Mouse (Mus musculus) heart, embryonic 16.5 days (tissue): ENCODE results near the gene Rnf7. TPM values are rescaled to one million over a fixed set of nuclear protein-coding genes. Genes with fewer than 3 reads are reported as not detected.
"Not testable (repeated sequence)": the region's sequence is repeated elsewhere in the genome, so short reads cannot be mapped to it uniquely, and the experiment has no call there.

Source experiments
- ATAC-seq: fragments of 200-750 bp; cut with Nextera tagmentation; replicated peaks from 2 replicates; pipeline ENCODE4 v1.8.0; 2017; ENCODE audit warnings: moderate number of reproducible peaks; ENCODE audit not compliant: insufficient read depth, low FRiP score; ENCODE audit errors: extremely low read depth
- H3K27ac ChIP-seq: fragments of 300-500 bp; sonication (generic); 2 replicates; pipeline ENCODE4 v1.5.1; 2014; ENCODE audit warnings: mild to moderate bottlenecking, low read length, control low read depth, moderate library complexity
- H3K27me3 ChIP-seq: fragments of 300-500 bp; sonication (generic); 2 replicates; pipeline ENCODE4 v1.6.1; 2014; ENCODE audit warnings: low read length, mixed read lengths; ENCODE audit not compliant: control insufficient read depth, insufficient read depth
- H3K36me3 ChIP-seq: fragments of 300-500 bp; sonication (generic); 2 replicates; pipeline ENCODE4 v1.6.1; 2014; ENCODE audit not compliant: control insufficient read depth, insufficient read depth
- H3K4me1 ChIP-seq: fragments of 300-500 bp; sonication (generic); 2 replicates; pipeline ENCODE4 v1.6.1; 2014; ENCODE audit warnings: low read length, mixed read lengths; ENCODE audit not compliant: control insufficient read depth, insufficient read depth
- H3K4me2 ChIP-seq: fragments of 300-500 bp; sonication (generic); 2 replicates; pipeline ENCODE4 v1.6.1; 2014; ENCODE audit warnings: low read depth, mild to moderate bottlenecking, control low read depth, low read length
- H3K4me3 ChIP-seq: fragments of 300-500 bp; sonication (generic); 2 replicates; pipeline ENCODE4 v1.5.1; 2014; ENCODE audit warnings: mild to moderate bottlenecking, control low read depth, low read length
- H3K9ac ChIP-seq: fragments of 300-500 bp; sonication (generic); 2 replicates; pipeline ENCODE4 v1.6.1; 2014; ENCODE audit warnings: low read length, control low read depth
- H3K9me3 ChIP-seq: fragments of 300-500 bp; sonication (generic); replicated peaks from 2 replicates; pipeline ENCODE4 v1.6.1; 2016; ENCODE audit warnings: low read length; ENCODE audit not compliant: control insufficient read depth
- WGBS: fragments of 180-500 bp; shearing (Covaris S2); extraction: QIAGEN DNeasy Blood & Tissue Kit; methylation state at CpG from one replicate; pipeline ENCODE4 v1.1.7; 2014; 5-methylcytosine and 5-hydroxymethylcytosine counted together
- polyA plus RNA-seq: library from polyadenylated mRNA; unstranded; fragments of >200 nt; fragmentation: Nextera tagmentation; extraction: Ambion mirVana; gene quantifications from 2 replicates; pipeline ENCODE4 v1.2.1, GENCODE M21; 2015

The Rnf7 gene
- 186 and 194 TPM in 2 replicates for polyA plus RNA-seq

DNA sequence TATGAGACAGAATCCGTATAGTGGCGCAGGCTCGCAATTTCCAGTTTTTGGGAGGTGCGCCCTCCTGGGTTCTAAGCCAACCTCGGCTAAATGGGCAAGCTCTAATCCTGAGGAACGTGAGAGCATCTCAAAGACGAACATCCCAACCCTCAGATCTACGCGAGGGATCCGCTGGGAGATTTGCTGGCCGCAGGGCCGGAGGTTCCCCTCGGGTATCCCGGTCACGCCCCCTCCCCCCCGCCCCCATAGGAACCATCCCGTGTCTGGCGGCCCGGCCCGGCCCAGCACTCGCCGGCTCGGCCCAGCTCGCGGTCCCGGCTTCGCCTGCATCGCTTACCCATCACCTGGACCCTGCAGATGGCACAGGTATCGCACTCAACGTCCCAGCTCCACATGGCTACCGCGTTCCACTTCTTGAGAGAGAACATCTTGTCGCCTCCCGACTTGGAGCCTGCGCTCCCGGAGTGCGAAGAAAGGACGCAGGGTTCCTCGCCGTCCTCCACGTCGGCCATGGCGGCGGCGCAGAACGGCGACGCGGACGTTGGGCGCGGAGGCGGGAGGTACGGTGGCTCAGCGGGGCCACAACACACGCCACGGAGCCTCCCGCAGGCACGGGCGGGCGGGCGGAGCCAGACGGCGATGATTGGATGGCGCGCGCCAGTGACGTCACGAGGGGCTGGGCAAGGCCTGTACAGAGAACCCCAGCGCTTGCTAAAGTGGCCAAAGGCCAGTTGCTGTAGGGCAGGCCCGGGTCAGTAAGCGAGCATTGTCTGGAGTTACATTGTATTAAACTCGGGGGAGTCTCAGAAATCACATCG, at the start of gene Rnf7:
TSS of gene Rnf7 (minus strand) at position 605 of the 818 bp plus-strand sequence.
- peaks cover 8% of the 10 kb centered on the region; the same call in 1 of the 2 replicates for H3K36me3 ChIP-seq
- peak within 1 kb of the TSS; percentile 89 for H3K4me3 ChIP-seq
- H3K4me2 ChIP-seq: peak within 1 kb of the TSS; percentile 96
- peak within 1 kb of the TSS; percentile 87 for H3K27ac ChIP-seq
- WGBS: 1% methylated on average over 74 of the region's 74 CpGs
- no peaks in the 10 kb centered on the region for H3K9me3 ChIP-seq
- H3K27me3 ChIP-seq: no peaks in the 10 kb centered on the region
- H3K9ac ChIP-seq: peak within 1 kb of the TSS; percentile 94
- ATAC-seq: peak; percentile 98
- peaks cover 7% of the 10 kb centered on the region for H3K4me1 ChIP-seq

DNA sequence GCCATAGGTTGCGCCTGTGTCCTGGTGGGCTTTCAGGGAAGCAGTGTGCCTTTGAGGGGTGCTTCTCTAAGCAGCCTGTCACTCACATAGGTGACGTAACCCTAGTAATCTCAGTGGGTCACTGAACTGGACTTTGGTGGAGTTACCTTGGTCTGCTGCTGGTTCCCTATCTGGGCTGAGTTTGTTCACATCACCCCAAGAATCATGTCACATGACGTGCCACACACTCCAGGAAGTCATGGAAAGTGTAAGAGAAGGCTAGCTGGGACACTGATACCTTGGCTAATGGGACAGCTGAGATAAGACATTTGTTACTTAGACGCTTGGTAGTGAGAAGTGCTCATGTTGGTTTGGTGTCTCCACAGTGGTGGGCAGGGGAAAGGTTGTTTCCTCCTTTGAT, 47.5 kb upstream of the Rnf7 start:
- no peak overlapping the region for H3K4me3 ChIP-seq
- H3K27ac ChIP-seq: no peak overlapping the region
- no peak for ATAC-seq
- H3K4me2 ChIP-seq: no peak overlapping the region
- 0 out of 2 replicates have a peak, but pooled peaks cover 3% of the 10 kb centered on the region for H3K4me1 ChIP-seq
- no peak overlapping the region for H3K9ac ChIP-seq
- H3K9me3 ChIP-seq: no peaks in the 10 kb centered on the region
- 69% methylated on average over 4 of the region's 4 CpGs for WGBS
- H3K27me3 ChIP-seq: no peaks in the 10 kb centered on the region
- no peaks in the 10 kb centered on the region for H3K36me3 ChIP-seq

DNA sequence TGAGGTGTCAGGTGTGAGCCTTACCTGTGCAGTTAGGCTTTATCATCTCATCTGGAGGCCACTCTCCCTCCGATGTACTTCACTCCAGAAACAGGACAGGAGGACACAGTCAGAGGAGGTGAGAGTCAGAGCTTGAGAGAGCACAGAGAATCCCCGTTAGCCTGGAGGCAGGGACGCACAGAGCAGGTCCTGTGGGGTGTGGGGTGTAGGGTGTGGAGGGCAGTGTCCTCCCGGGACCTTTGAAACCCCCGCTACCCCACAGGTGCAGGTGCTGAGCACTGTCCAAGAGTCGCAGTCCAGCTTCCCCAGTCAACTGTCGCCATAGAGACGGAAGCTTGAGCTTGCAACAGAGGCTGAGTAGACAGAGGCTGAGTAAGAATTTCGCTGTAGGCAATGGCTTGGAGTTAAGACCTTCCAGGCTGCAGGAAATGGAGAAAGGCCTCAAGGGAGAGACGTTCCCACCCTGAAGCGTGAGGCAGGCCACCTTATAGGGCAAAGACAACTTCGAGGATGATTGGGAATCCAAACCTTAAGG, 46.6 kb upstream of the Rnf7 start, which contains the start of gene Gm28729:
TSS of gene Gm28729 (minus strand) at position 293 of the 535 bp plus-strand sequence.
- 0 out of 2 replicates have a peak, but pooled peaks have one; percentile 23 for ATAC-seq
- H3K4me3 ChIP-seq: no peak within 1 kb of the TSS

DNA sequence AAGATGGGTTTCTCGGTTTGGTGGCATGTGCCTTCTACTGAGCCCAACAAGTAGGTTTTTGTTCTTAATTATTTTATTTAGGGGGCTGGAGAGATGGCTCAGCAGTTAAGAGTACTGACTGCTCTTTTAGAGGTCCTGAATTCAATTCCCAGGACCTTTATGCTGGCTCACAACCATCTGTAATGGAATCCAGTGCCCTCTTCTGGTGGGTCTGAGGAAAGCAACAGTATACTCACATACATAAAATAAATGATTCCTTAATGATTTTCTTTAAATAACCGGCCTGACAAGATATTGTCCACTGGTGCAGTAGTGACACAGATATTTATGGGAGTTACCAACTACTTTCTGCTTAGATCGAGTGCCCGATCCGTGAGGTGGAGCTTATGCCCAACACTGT, 44.7 kb upstream of the Rnf7 start:
- Histone ChIP-seq H3K9ac (no peak overlapping the region), H3K27me3 (no peaks in the 10 kb centered on the region), H3K36me3 (no peaks in the 10 kb centered on the region), H3K9me3 (no peaks in the 10 kb centered on the region), H3K27ac (no peak overlapping the region), H3K4me3 (no peak overlapping the region), H3K4me2 (no peak overlapping the region), H3K4me1 (no peaks in the 10 kb centered on the region)
- 85% methylated on average over 5 of the region's 5 CpGs for WGBS
- ATAC-seq: no peak

More for the DNA sequence above, 46.6 kb upstream of the Rnf7 start, which contains the start of gene Gm28729:
- no peaks in the 10 kb centered on the region for H3K27me3 ChIP-seq
- H3K27ac ChIP-seq: no peak within 1 kb of the TSS
- no peak within 1 kb of the TSS for H3K9ac ChIP-seq
- H3K4me2 ChIP-seq: no peak within 1 kb of the TSS
- H3K9me3 ChIP-seq: no peaks in the 10 kb centered on the region
- no peaks in the 10 kb centered on the region for H3K36me3 ChIP-seq
- no peaks in the 10 kb centered on the region for H3K4me1 ChIP-seq
- WGBS: 50% methylated on average over 12 of the region's 12 CpGs

DNA sequence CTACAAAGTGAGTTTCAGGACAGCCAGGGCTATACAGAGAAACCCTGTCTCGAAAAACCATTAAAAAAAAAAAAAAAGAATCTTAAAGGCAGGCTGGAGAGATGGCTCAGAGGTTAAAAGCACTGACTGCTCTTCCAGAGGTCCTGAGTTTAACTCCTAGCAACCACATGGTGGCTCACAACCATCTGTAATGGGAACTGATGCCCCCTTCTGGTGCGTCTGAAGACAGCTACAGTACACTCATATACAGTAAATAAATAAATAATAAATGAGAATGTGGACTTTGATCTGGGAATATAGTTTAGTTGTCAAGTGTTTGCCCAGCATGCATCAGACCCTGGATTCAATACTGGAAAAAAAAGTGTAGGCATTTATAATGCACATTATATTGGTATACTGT, 43.1 kb upstream of the Rnf7 start:
- not testable (repeated sequence) for H3K9ac ChIP-seq, H3K4me1 ChIP-seq, H3K9me3 ChIP-seq, H3K27me3 ChIP-seq, ATAC-seq, H3K36me3 ChIP-seq, H3K27ac ChIP-seq, H3K4me2 ChIP-seq, H3K4me3 ChIP-seq
- 91% methylated on average over 2 of the region's 2 CpGs for WGBS

DNA sequence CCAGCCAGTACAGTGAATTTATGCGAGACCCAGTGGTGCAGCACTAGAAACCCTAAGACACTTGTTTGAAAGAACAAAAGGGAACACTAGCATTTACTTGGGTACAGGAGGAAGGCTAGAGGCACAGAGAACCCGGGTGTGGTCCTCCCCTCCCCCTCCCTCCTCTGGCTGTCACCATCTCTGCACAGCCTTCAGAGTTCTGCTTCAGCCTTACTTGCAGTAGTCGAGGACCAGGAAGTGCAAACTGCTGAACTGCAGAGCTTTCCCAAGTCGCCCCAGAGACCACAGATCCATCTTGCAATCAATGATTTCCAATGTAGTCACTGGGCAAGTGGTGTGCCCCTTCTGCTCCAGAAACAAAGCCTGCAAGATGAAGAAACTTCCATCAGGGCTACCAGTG, 39.0 kb upstream of the Rnf7 start:
- 31% methylated on average over 4 of the region's 4 CpGs for WGBS
- Histone ChIP-seq H3K4me1 (no peaks in the 10 kb centered on the region), H3K4me3 (no peak overlapping the region), H3K36me3 (no peaks in the 10 kb centered on the region), H3K27me3 (no peaks in the 10 kb centered on the region), H3K9ac (no peak overlapping the region), H3K9me3 (no peaks in the 10 kb centered on the region), H3K27ac (no peak overlapping the region), H3K4me2 (no peak overlapping the region)
- no peak for ATAC-seq

DNA sequence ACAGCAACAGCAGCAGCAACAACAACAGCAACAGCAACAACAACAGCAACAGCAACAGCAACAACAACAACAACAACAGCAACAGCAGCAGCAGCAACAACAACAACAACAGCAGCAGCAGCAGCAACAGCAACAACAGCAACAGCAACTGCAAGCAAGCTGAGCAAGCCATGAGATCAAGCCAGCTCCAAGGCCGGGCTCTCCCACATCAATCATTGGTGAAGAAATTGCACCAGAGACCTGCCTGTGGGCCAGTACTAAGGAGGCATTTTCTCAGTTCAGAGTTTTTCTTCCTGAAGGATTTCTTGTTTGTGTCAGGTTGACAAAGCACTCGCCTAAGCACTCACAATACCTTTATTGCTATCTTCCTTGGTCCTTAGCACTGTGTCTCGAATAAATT, 38.3 kb upstream of the Rnf7 start:
- H3K9me3 ChIP-seq: no peaks in the 10 kb centered on the region
- H3K36me3 ChIP-seq: no peaks in the 10 kb centered on the region
- H3K9ac ChIP-seq: no peak overlapping the region
- H3K4me2 ChIP-seq: no peak overlapping the region
- no peak overlapping the region for H3K4me3 ChIP-seq
- 63% methylated on average over 3 of the region's 3 CpGs for WGBS
- H3K4me1 ChIP-seq: no peaks in the 10 kb centered on the region
- no peak overlapping the region for H3K27ac ChIP-seq
- H3K27me3 ChIP-seq: no peaks in the 10 kb centered on the region
- ATAC-seq: no peak

DNA sequence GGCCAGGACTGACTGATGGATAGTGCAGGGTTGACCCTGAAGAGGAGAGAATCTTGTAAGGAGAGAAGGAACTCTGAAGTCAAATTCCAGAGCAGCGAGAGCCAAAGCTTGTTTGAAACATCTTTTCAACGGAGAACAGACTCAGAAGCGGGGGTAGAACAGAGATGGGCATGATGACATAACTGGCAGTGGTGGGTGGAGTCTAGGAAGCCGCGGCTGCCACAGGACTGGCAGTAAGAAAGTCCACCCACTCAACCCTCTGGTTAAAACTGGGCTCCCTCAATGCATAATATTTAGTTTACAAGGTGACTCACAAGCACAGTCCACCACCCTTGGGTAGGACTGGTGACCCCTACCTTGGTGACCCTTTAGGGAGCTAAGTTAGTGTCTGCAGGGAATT, 37.3 kb upstream of the Rnf7 start:
- H3K9me3 ChIP-seq: no peaks in the 10 kb centered on the region
- H3K4me3 ChIP-seq: no peak overlapping the region
- no peak for ATAC-seq
- H3K4me2 ChIP-seq: no peak overlapping the region
- WGBS: 79% methylated on average over 5 of the region's 5 CpGs
- no peak overlapping the region for H3K27ac ChIP-seq
- H3K9ac ChIP-seq: no peak overlapping the region
- no peaks in the 10 kb centered on the region for H3K27me3 ChIP-seq
- H3K36me3 ChIP-seq: no peaks in the 10 kb centered on the region
- H3K4me1 ChIP-seq: no peaks in the 10 kb centered on the region

DNA sequence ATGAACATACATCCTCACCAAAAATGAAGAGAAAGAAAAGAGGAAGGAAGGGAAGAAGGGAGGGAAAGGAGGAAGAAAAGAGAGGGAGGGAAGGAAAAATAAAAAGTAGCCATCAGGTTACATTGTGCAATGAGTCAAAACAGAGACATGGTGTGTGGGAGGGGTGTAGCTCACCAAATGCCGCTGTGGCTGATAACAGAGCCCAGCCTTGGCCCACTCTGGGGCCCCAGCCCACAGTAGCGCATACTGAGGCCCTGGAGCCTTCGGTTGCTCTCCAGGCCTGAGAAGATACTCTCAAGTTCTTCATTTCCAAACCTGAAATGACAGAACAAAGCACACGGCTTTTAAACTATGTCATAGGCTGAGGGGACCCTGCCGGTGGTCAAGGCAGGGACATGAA, 35.8 kb upstream of the Rnf7 start:
- H3K9ac ChIP-seq: no peak overlapping the region
- H3K4me2 ChIP-seq: no peak overlapping the region
- no peak for ATAC-seq
- H3K27ac ChIP-seq: no peak overlapping the region
- no peaks in the 10 kb centered on the region for H3K9me3 ChIP-seq
- no peak overlapping the region for H3K4me3 ChIP-seq
- no peaks in the 10 kb centered on the region for H3K27me3 ChIP-seq
- WGBS: 54% methylated on average over 5 of the region's 5 CpGs
- no peaks in the 10 kb centered on the region for H3K36me3 ChIP-seq
- no peaks in the 10 kb centered on the region for H3K4me1 ChIP-seq
